Mouse (Mus musculus): ENCODE measurements around the gene Olfr1440. TPM values are rescaled to one million over a fixed set of nuclear protein-coding genes. Genes with fewer than 3 reads are reported as not detected.

The Olfr1440 gene
- total RNA-seq (2015; ENCODE audit: low replicate concordance) = not detected in 2 replicates
- total RNA-seq (2017; ENCODE audit: low replicate concordance) = not detected in 2 replicates

DNA sequence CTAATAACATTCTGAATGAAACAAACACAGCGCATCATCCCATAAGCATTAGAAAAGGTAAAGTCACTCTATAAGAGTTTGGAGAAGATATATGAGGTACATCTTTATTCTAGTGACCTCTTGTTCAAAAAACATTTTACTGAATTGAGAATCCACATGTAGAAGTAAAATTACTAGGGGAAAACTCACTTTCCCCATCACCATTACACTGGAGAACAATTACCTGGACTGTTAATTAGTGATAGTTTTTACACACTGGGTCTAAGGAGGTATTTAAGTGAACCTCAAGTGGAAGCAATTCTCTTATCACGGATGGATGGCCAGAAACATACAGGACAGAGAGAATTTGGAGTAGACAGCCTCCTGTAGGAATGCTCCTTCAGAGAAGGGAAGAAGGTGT is at the start of gene Olfr1440:
TSS of gene Olfr1440 (plus strand) at position 301 of the 400 bp plus-strand sequence.
- no peak for ATAC-seq (replicated peaks; ENCODE audit: low FRiP score, poor library complexity, severe bottlenecking)

DNA sequence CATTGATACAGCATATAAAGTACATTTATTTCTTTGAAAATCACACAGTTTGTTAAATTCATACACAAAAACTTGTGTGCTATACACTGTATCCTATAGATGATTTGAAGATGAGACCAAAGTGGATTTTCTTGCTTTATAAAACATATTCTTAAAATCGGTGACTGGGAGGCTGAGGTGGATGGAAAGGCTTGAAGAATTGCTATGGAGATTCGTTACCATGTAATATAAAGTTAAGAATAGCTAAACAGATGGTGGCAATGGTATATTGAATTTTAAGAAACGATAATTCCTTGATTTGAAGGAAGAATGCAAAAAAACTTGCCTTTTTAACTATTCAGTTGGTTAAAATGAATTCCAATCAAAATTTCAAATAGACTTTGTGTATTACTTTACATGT is 14.1 kb upstream of the Olfr1440 start:
- no peak for ATAC-seq (replicated peaks; ENCODE audit: low FRiP score, poor library complexity, severe bottlenecking)

DNA sequence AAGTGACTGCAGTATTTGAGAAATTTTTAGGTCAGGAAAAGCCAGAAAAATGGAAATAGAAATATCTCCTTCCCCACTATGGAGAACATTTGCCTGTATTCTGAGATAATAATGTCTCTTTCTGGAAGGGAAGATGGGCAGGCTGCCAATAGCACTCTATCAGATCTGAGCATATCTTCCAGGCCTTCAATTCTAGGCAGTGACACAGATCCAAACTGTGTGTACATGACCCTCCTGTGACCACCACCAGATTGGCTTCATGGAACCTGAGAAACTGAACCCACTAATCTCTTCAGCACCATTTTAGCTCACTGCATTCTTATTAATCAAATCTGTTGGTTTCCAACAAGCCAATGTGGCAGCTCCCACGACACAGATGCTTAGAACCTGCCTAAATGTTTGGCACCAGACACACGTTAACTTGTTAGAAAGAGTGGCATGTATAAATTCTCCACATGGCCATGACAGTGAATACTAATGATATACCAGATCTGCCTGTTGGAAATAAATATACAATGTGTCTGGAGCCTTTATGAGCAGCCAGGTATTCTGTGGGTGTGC is 12.5 kb upstream of the Olfr1440 start:
- ATAC-seq (replicated peaks; ENCODE audit: low FRiP score, poor library complexity, severe bottlenecking) = no peak

DNA sequence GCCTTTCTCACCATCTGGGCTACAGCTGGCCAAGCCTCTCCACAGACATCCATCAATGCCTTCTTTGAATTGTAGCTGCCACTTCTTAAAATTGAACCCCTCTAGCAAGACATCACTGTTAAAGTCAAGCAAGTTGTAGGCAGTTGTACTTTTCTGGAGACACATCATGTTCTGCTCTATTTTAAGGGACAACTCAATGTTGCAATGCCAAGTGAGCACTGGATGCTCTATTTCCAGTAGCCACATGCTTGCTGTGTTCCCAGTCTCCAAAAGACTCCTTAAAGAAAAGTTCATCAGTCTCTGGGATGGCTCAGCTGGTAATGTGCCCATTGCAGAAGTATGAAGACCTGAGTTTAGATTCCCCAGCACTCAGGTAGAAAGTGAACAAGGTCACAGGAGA is 26.7 kb downstream of the Olfr1440 start:
- no peak for ATAC-seq (replicated peaks; ENCODE audit: low FRiP score, poor library complexity, severe bottlenecking)

DNA sequence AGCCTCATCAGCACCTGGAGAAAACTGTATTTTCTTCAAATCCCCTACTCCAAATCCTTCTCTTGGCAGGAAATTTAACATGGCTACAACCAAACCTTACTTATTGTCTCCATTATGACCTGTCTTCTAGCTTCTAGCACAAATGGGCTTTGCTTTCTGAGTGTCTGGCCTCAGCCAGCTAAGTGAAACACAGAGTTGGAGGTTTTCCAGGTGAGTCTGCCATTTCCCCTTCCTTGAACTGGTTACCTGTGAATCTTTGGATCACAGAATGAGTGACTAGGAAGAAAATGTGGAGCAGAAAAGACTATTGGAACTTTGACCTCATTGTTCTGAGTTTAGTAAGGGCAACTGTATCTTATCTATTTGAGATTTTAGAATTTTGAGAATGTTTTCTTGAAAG is 30.3 kb downstream of the Olfr1440 start, which contains the start of gene Olfr1441:
TSS of gene Olfr1441 (plus strand) at position 73 of the 400 bp plus-strand sequence.
- ATAC-seq (replicated peaks; ENCODE audit: low FRiP score, poor library complexity, severe bottlenecking) = no peak

DNA sequence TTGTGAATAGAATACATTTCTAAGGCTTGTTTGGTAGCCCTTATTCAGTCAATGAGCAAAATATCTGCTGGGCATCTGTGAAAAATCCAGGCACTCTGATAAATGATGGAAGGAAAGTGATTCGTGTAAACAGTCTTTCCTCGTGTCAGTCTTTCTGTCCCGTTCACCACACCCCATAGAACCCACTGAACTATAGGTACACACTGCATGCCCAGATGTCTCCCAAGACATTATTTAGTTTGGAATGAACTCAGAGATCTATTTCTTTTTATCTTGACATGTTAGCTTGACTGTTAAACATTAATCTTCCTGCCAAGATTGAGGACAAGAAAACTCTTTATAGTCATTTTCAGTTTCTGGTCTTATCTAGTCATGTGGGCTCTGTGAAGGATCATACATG is 31.2 kb downstream of the Olfr1440 start:
- no peak for ATAC-seq (replicated peaks; ENCODE audit: low FRiP score, poor library complexity, severe bottlenecking)

DNA sequence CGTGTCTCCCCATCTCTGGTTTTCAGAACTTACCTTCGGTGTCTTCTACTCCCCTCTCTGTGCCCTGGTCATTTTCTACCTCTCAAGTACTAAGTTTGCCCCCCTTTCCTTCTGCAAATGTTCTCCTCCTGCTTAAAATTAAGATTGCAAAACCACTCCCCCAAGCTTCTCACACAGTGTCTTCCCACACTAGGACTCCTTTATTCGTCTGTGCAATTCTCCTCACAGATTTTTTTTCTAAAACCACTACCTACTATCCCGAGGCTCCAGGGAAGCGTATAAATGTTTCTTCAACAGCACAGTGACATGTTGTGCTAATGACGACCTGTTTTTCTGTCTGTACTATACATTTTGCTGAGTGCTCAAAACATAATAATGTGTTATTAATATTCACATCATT is 33.5 kb downstream of the Olfr1440 start:
- no peak for ATAC-seq (replicated peaks; ENCODE audit: low FRiP score, poor library complexity, severe bottlenecking)

DNA sequence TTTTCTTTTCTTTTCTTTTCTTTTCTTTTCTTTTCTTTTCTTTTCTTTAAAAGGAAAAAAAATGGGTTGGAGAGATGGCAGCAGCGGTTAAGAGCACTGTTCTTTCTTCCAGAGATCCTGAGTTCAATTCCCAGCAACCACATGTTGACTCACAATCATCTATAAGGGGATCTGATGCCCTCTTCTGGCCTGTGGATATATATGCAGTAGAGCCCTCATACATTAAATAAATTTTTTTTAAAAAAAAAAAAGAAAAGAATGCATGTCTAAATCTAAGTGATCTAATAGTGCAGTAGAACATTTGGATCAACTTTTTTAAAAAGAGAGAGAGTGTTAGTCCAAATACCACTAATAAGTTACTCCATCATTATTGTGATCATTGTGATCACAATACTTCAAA is 34.6 kb downstream of the Olfr1440 start:
- ATAC-seq (replicated peaks; ENCODE audit: low FRiP score, poor library complexity, severe bottlenecking) = no peak

DNA sequence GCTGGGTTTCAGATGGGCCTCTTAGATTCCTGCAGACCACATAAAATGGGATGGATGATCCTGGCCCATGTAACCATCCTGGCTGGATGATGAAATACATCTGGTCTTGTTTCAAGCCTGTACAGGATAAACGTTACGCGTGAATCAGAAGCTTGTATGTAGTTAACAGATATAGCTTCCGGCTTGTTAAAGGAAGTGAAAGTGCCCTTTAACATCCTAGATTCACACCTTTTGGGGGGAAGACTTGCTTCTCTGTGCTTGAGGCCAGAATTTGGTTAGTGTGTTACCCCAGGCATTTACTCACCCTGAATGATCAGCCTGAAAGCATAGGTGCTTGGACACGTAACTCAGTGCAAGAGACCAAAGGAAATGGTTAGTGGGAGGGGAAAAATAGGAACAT is 40.0 kb downstream of the Olfr1440 start:
- ATAC-seq (replicated peaks; ENCODE audit: low FRiP score, poor library complexity, severe bottlenecking) = no peak

DNA sequence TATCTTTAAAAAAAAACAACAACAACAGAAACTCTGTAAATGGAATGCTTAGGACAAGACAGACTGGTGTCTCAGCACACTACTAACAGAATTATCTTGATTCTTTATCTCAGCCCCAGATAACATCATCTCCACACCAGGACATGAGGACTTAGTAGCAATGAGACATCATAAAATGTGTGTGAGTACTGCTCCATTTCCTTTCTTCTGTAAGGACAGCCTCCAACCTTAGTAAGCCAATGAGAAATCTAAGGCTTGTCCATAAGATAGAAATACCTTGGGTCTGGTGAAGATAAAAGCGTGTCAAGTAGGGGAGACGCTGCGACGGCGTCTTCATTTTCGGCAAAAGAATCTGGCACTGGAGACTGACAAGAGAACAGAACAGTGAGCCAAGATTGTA is 40.5 kb downstream of the Olfr1440 start, which contains the start of gene Pfpl:
TSS of gene Pfpl (plus strand) at position 301 of the 400 bp plus-strand sequence.
- ATAC-seq (replicated peaks; ENCODE audit: low FRiP score, poor library complexity, severe bottlenecking) = no peak

DNA sequence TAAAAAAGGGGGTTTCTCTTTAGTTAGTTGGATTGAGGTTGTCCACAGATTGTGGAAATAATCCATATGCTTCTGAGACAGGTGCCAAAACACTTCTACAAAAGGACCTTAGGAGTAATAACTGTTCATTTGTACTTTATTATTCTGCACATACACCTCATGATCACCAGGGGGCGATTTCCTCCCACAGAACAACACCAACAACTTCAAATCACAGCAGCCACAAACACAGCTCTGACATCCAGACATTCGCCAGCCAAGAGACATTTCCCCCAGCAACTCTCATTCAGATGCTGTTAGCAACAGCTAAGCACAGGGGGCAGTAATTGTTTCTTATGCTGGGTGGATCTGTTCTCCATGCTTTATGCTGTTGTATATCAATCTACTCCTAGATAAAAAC is 46.0 kb downstream of the Olfr1440 start:
- ATAC-seq (replicated peaks; ENCODE audit: low FRiP score, poor library complexity, severe bottlenecking) = no peak

DNA sequence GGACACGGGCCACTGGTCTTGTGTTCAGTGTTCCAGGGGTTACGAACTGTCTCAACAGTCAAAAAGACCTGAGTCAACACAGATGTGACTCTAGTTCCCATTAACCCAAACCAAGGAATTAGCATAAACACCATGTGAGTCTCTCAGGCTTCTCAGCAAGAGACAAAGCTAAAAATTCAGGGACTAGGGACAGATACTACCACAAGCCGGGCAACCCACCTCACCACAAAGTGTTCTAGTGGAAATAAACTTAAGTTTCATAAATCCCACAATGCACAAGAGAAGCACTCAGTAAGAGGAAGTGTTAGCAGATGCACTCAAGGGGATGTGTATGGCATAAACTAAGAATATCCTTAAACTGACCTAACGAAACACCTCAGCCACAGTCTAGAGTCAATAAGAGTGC is 47.9 kb downstream of the Olfr1440 start:
- no peak for ATAC-seq (replicated peaks; ENCODE audit: low FRiP score, poor library complexity, severe bottlenecking)

DNA sequence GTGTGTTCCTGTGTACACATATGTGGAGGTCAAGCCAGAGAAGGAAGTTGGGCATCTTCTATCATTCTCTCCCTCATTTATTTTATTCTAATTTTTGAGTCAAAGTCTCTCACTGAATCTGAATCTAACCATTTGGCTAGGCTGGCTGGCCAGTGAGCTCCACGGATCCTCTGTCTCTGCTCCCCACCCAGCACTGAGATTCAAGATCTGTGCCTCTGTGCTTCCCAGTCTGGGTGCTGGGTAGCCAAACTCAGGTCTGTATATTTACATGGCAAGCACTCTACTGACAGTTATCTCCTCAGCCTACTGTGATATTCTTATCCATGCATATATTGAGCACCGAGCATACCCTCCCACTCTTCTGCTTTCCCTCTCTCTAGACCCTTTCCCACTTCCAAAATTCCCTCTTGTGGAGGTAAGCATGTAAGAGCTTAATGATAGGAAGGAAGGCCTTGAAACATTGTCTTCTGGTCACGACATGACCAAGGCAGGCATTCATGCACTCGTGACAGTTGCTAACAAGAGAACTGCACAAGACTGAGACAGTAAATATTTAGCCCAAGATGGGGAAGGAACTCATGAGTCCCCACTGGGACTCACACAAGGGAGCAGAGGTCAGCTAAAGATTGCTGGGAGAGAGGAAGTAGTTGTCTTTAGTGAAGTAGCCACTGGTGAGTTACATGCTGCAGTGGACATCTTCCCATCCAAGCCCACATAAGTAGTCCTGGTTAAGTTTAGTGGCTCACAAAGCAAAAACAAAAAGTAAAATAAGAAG is 48.9 kb downstream of the Olfr1440 start:
- no peak for ATAC-seq (replicated peaks; ENCODE audit: low FRiP score, poor library complexity, severe bottlenecking)

DNA sequence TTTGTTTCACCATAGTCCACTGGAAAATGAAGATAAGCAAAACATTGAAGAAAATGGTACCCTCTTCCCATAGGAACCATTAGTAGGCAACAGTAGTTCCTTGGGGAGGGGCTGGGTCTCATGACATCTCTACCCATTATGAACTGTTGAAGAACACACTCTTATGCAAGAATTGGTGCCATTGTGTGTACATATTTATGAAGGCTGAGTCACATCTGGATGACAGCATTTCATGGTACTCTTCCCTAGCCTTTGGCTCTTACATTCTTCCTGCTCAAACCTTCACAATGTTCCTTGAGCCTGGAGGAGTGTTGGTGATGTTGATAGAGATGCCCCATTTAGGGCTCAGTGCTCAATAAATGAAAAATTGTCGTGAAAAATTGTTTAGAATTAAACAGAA is 52.5 kb downstream of the Olfr1440 start:
- no peak for ATAC-seq (replicated peaks; ENCODE audit: low FRiP score, poor library complexity, severe bottlenecking)

DNA sequence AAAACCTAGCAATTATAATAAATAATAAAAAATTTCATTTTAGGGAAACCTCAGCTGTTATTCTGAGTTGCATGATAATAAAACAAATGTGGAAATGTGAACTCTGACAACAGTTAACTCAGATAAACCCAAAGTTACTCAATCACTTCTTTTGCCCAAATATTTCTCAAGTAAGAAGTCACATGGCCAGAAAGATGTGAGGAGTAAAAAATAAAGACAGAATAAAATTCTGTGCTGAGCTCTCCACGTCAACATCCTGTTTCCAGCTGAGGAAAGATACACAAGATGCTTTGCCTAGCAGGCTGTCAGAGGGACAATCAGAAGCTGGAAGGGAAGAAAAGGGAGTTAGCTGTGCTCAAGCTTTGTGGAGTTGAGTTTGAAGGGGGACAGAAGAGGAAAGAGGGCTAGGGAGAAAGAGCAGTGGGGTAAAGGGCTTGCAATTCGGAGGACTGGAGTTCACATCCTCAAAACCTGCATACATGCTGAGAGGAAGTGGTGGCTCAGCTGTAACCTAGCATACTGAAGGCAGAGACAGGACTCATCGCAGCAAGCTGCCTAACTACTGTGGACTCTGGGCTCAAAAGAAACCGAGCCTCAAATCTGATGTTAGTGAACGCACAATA is 53.1 kb downstream of the Olfr1440 start:
- ATAC-seq (replicated peaks; ENCODE audit: low FRiP score, poor library complexity, severe bottlenecking) = no peak

DNA sequence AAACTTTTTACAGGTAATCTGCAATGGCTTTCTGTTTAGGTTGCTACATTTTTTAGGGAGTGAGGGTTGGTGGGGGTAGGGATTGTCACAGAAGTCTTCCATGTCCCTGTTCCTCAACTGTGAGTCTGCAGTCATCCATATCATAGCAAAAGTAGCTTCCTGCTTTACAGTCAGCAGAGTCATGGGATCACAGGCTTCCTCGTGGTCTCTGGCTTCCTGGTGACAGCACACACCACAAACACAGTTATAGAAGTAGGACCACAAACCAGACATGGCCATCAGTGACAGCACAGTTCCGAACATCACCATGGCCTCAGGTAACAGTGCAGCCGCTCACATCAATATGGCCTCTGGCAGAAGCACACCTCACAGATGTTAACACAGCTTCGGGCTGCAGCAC is 55.5 kb downstream of the Olfr1440 start:
- no peak for ATAC-seq (replicated peaks; ENCODE audit: low FRiP score, poor library complexity, severe bottlenecking)

DNA sequence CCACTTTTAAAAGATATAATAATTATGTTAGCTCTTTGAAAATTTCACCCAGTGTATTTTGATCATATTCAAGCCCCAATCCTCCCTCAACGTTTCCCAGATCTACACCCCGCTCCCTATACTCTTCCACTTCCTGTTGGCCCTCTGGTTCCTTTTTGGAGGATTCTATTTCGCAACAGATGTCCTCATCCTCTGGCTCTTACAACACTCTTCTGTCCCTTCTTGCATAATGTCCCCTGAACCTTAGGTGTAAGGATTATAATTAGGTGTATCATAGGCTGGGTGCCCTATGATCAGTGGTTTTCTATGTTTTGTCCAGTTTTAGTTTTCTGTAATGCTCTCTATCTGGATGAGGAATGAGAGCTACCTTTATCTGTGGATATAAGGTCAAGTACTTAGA is 57.9 kb downstream of the Olfr1440 start:
- no peak for ATAC-seq (replicated peaks; ENCODE audit: low FRiP score, poor library complexity, severe bottlenecking)

All from erythroblast, adult 5-6 weeks (primary cell).